Mouse (Mus musculus): ENCODE measurements around the gene Pxdn. TPM values are rescaled to one million over a fixed set of nuclear protein-coding genes. Genes with fewer than 3 reads are reported as not detected.

Pxdn gene
- 54.5 and 74.9 TPM in 2 replicates for polyA plus RNA-seq (2014; fragmentation: Nextera tagmentation; extraction: Ambion mirVana)

GRCm38 (mm10) chr12:29937308-29937707 lies at the start of gene Pxdn:
Gene Pxdn, plus strand, starts transcription at chr12:29937608.
- peak within 1 kb of the TSS; percentile 90 for H3K9ac ChIP-seq (replicated peaks; ENCODE audit: low read depth, low read length)
- H3K4me2 ChIP-seq (ENCODE audit: low read depth, low read length) = peak within 1 kb of the TSS; percentile 95
- peak within 1 kb of the TSS; percentile 73 for H3K4me3 ChIP-seq (ENCODE audit: low read depth, low read length)
- H3K27me3 ChIP-seq (ENCODE audit: control insufficient read depth, insufficient read depth, low read length) = no peaks in the 10 kb centered on the region
- WGBS = 31% methylated on average over 8 of the region's 8 CpGs
- no peaks in the 10 kb centered on the region for H3K9me3 ChIP-seq (ENCODE audit: control insufficient read depth, low read length)
- no peak for ATAC-seq (ENCODE audit: low read depth)
- peaks cover 32% of the 10 kb centered on the region for H3K4me1 ChIP-seq (ENCODE audit: control insufficient read depth, insufficient read depth, low read length)
- H3K27ac ChIP-seq (ENCODE audit: low read depth, low read length) = peak within 1 kb of the TSS; percentile 83
- no peaks in the 10 kb centered on the region for H3K36me3 ChIP-seq (ENCODE audit: control insufficient read depth, insufficient read depth, low read length)

- Histone ChIP-seq H3K27me3 (ENCODE audit: control insufficient read depth, insufficient read depth, low read length) (no peaks in the 10 kb centered on the region), H3K4me2 (ENCODE audit: low read depth, low read length) (no peak overlapping the region), H3K4me1 (ENCODE audit: control insufficient read depth, insufficient read depth, low read length) (no peaks in the 10 kb centered on the region), H3K4me3 (ENCODE audit: low read depth, low read length) (no peak overlapping the region), H3K9ac (replicated peaks; ENCODE audit: low read depth, low read length) (no peak overlapping the region), H3K9me3 (ENCODE audit: control insufficient read depth, low read length) (no peaks in the 10 kb centered on the region), H3K27ac (ENCODE audit: low read depth, low read length) (no peak overlapping the region), H3K36me3 (ENCODE audit: control insufficient read depth, insufficient read depth, low read length) (peaks cover 21% of the 10 kb centered on the region; the same call in 1 of the 2 replicates)
- 23% methylated on average over 3 of the region's 3 CpGs for WGBS
- no peak for ATAC-seq (ENCODE audit: low read depth)
Observed at GRCm38 (mm10) chr12:29894669-29895068, 42.7 kb upstream of the Pxdn start.

- H3K27ac ChIP-seq (ENCODE audit: low read depth, low read length) = no peak overlapping the region
- H3K27me3 ChIP-seq (ENCODE audit: control insufficient read depth, insufficient read depth, low read length) = no peaks in the 10 kb centered on the region
- H3K4me2 ChIP-seq (ENCODE audit: low read depth, low read length) = no peak overlapping the region
- H3K36me3 ChIP-seq (ENCODE audit: control insufficient read depth, insufficient read depth, low read length) = peaks cover 21% of the 10 kb centered on the region; the same call in 1 of the 2 replicates
- WGBS = 79% methylated on average over 3 of the region's 3 CpGs
- ATAC-seq (ENCODE audit: low read depth) = no peak
- H3K4me3 ChIP-seq (ENCODE audit: low read depth, low read length) = no peak overlapping the region
- H3K4me1 ChIP-seq (ENCODE audit: control insufficient read depth, insufficient read depth, low read length) = no peaks in the 10 kb centered on the region
- H3K9me3 ChIP-seq (ENCODE audit: control insufficient read depth, low read length) = no peaks in the 10 kb centered on the region
- no peak overlapping the region for H3K9ac ChIP-seq (replicated peaks; ENCODE audit: low read depth, low read length)
Observed at GRCm38 (mm10) chr12:29897533-29898085, 39.8 kb upstream of the Pxdn start.

GRCm38 (mm10) chr12:29904101-29904874 lies 33.1 kb upstream of the Pxdn start:
- Histone ChIP-seq H3K9ac (replicated peaks; ENCODE audit: low read depth, low read length) (no peak overlapping the region), H3K4me1 (ENCODE audit: control insufficient read depth, insufficient read depth, low read length) (no peaks in the 10 kb centered on the region), H3K27ac (ENCODE audit: low read depth, low read length) (no peak overlapping the region), H3K4me3 (ENCODE audit: low read depth, low read length) (no peak overlapping the region), H3K4me2 (ENCODE audit: low read depth, low read length) (no peak overlapping the region), H3K9me3 (ENCODE audit: control insufficient read depth, low read length) (no peaks in the 10 kb centered on the region), H3K27me3 (ENCODE audit: control insufficient read depth, insufficient read depth, low read length) (no peaks in the 10 kb centered on the region), H3K36me3 (ENCODE audit: control insufficient read depth, insufficient read depth, low read length) (no peaks in the 10 kb centered on the region)
- 74% methylated on average over 4 of the region's 4 CpGs for WGBS
- ATAC-seq (ENCODE audit: low read depth) = no peak

- WGBS = 48% methylated on average over 2 of the region's 2 CpGs
- Histone ChIP-seq H3K36me3 (ENCODE audit: control insufficient read depth, insufficient read depth, low read length) (0 out of 2 replicates have a peak, but pooled peaks cover 14% of the 10 kb centered on the region), H3K9ac (replicated peaks; ENCODE audit: low read depth, low read length) (no peak overlapping the region), H3K4me2 (ENCODE audit: low read depth, low read length) (no peak overlapping the region), H3K4me1 (ENCODE audit: control insufficient read depth, insufficient read depth, low read length) (no peaks in the 10 kb centered on the region), H3K9me3 (ENCODE audit: control insufficient read depth, low read length) (no peaks in the 10 kb centered on the region), H3K4me3 (ENCODE audit: low read depth, low read length) (no peak overlapping the region), H3K27ac (ENCODE audit: low read depth, low read length) (no peak overlapping the region), H3K27me3 (ENCODE audit: control insufficient read depth, insufficient read depth, low read length) (no peaks in the 10 kb centered on the region)
- no peak; the same call in 1 of the 2 replicates for ATAC-seq (ENCODE audit: low read depth)
Observed at GRCm38 (mm10) chr12:29907056-29907455, 30.4 kb upstream of the Pxdn start.

GRCm38 (mm10) chr12:29916139-29916538 lies 21.3 kb upstream of the Pxdn start:
- Histone ChIP-seq H3K27ac (ENCODE audit: low read depth, low read length) (no peak overlapping the region), H3K9me3 (ENCODE audit: control insufficient read depth, low read length) (no peaks in the 10 kb centered on the region), H3K36me3 (ENCODE audit: control insufficient read depth, insufficient read depth, low read length) (peaks cover 50% of the 10 kb centered on the region), H3K4me2 (ENCODE audit: low read depth, low read length) (no peak overlapping the region), H3K4me3 (ENCODE audit: low read depth, low read length) (no peak overlapping the region), H3K4me1 (ENCODE audit: control insufficient read depth, insufficient read depth, low read length) (no peaks in the 10 kb centered on the region), H3K9ac (replicated peaks; ENCODE audit: low read depth, low read length) (no peak overlapping the region), H3K27me3 (ENCODE audit: control insufficient read depth, insufficient read depth, low read length) (no peaks in the 10 kb centered on the region)
- no peak for ATAC-seq (ENCODE audit: low read depth)
- WGBS = 86% methylated on average over 3 of the region's 3 CpGs

GRCm38 (mm10) chr12:29916807-29917206 lies 20.6 kb upstream of the Pxdn start:
- Histone ChIP-seq H3K4me3 (ENCODE audit: low read depth, low read length) (no peak overlapping the region), H3K36me3 (ENCODE audit: control insufficient read depth, insufficient read depth, low read length) (peaks cover 45% of the 10 kb centered on the region)

GRCm38 (mm10) chr12:29920298-29920697 lies 17.1 kb upstream of the Pxdn start:
- Histone ChIP-seq H3K36me3 (ENCODE audit: control insufficient read depth, insufficient read depth, low read length) (peaks cover 30% of the 10 kb centered on the region), H3K27me3 (ENCODE audit: control insufficient read depth, insufficient read depth, low read length) (no peaks in the 10 kb centered on the region), H3K4me3 (ENCODE audit: low read depth, low read length) (no peak overlapping the region), H3K27ac (ENCODE audit: low read depth, low read length) (no peak overlapping the region), H3K9me3 (ENCODE audit: control insufficient read depth, low read length) (no peaks in the 10 kb centered on the region), H3K4me1 (ENCODE audit: control insufficient read depth, insufficient read depth, low read length) (no peaks in the 10 kb centered on the region), H3K4me2 (ENCODE audit: low read depth, low read length) (no peak overlapping the region), H3K9ac (replicated peaks; ENCODE audit: low read depth, low read length) (no peak overlapping the region)
- ATAC-seq (ENCODE audit: low read depth) = no peak
- 85% methylated on average over 7 of the region's 7 CpGs for WGBS

More at GRCm38 (mm10) chr12:29916807-29917206, 20.6 kb upstream of the Pxdn start:
- H3K4me1 ChIP-seq (ENCODE audit: control insufficient read depth, insufficient read depth, low read length) = no peaks in the 10 kb centered on the region
- ATAC-seq (ENCODE audit: low read depth) = no peak
- no peak overlapping the region for H3K9ac ChIP-seq (replicated peaks; ENCODE audit: low read depth, low read length)
- no peaks in the 10 kb centered on the region for H3K27me3 ChIP-seq (ENCODE audit: control insufficient read depth, insufficient read depth, low read length)
- no peaks in the 10 kb centered on the region for H3K9me3 ChIP-seq (ENCODE audit: control insufficient read depth, low read length)
- H3K27ac ChIP-seq (ENCODE audit: low read depth, low read length) = no peak overlapping the region
- no peak overlapping the region for H3K4me2 ChIP-seq (ENCODE audit: low read depth, low read length)
- WGBS = 83% methylated on average over 6 of the region's 6 CpGs

GRCm38 (mm10) chr12:29921481-29921880 lies 15.9 kb upstream of the Pxdn start:
- H3K4me3 ChIP-seq (ENCODE audit: low read depth, low read length) = no peak overlapping the region
- no peak overlapping the region for H3K9ac ChIP-seq (replicated peaks; ENCODE audit: low read depth, low read length)
- H3K4me1 ChIP-seq (ENCODE audit: control insufficient read depth, insufficient read depth, low read length) = no peaks in the 10 kb centered on the region
- peaks cover 19% of the 10 kb centered on the region for H3K36me3 ChIP-seq (ENCODE audit: control insufficient read depth, insufficient read depth, low read length)
- no peak overlapping the region for H3K27ac ChIP-seq (ENCODE audit: low read depth, low read length)
- H3K4me2 ChIP-seq (ENCODE audit: low read depth, low read length) = no peak overlapping the region
- no peak for ATAC-seq (ENCODE audit: low read depth)
- WGBS = 88% methylated on average over 11 of the region's 11 CpGs
- no peaks in the 10 kb centered on the region for H3K27me3 ChIP-seq (ENCODE audit: control insufficient read depth, insufficient read depth, low read length)
- H3K9me3 ChIP-seq (ENCODE audit: control insufficient read depth, low read length) = no peaks in the 10 kb centered on the region

Measured in neural tube, embryonic 14.5 days (tissue).